Mouse (Mus musculus): ENCODE results near the gene Gm45837.

GRCm38 (mm10) chr7:101514768-101515167 lies 104.1 kb downstream of the Gm45837 start:
- TF ChIP-seq CTCF (IDR thresholded peaks at IDR 0.05; ENCODE audit: low read depth, low read length) (no peak), POLR2A (IDR thresholded peaks at IDR 0.05; ENCODE audit: extremely low read depth, insufficient read depth, low read length) (no peak)

All from liver, adult 2 months (tissue).